Mouse (Mus musculus): ENCODE measurements at regions not wholly inside any gene's neighbourhood (a gene's known extent, or its start where the extent isn't known, plus 50 kb on each side); places are given as distances from the start of the nearest gene placed in this dataset.

DNA sequence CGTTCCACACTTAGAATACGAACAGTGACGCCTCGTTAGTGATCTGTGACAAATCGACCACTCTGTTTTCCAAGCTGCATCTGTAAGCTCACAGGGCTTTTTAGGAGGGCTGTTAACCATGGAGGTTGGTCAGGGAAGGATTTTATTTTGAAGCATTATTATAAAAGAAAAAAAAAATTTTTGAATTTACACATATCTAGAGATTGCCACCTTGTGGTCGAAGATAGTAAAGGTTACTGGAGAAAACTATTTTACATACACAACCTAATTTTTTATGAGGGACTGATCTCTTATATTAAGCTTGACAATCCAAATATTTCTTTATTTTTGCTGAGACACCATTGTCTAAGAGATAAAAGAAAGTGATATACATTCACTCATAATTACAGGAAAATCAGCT lies 937.2 kb downstream of the Sorcs1 start:
- DNase-seq (ENCODE audit: low spot score), result peak; percentile 61

DNA sequence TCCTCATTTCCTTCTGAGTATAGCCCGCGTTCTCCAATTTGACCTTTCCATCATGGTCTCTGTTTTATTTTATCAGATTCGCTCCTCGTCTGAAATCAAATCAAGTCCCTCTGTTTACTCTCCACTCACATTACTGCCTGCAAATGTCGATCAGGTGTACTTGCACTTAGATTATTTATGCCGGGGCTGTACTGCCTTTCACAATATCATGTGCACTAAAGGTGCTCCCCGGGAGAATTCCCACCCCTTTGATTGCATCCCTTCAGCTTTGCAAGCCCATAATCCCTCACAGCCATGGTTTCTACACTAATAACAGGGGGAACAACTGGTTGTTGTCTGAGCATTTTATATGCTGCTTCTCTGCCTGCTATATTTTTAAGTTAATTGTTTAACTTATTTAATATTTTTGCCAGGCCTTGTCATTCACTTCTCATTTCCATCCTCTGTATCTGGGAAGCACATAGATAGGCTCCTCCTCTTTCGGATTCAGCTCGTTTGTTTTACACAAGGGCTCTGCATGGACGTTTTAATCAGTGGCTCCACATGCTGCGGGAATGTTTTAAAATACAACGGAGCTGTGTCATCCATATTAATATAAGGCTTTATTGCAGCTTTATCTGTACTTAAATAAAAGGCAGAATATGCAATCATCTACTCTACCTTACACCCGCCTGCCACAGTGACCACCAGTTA lies 938.8 kb downstream of the Sorcs1 start:
- DNase-seq (ENCODE audit: low spot score), result peak; percentile 9

DNA sequence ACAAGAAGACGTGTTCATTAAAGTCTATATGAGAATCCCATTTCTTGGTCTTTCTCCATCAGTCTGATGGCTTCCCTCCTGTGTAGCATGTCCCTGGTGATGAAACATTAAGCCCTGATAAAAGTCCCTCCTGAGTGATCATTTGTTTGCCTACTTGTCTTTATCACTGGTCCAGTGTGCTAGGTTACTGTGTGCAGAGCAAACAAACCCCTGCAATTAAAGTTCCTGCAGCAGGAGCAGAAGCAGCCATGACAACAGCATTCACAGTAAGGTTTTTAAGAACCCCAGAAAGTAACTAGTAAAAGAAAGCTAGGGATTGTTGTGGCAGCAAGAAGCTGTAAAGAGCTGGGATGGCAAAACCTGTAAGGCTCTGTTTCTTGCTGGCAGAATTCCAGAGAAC lies 980.8 kb downstream of the Sorcs1 start:
- no peak for DNase-seq (ENCODE audit: low spot score)

DNA sequence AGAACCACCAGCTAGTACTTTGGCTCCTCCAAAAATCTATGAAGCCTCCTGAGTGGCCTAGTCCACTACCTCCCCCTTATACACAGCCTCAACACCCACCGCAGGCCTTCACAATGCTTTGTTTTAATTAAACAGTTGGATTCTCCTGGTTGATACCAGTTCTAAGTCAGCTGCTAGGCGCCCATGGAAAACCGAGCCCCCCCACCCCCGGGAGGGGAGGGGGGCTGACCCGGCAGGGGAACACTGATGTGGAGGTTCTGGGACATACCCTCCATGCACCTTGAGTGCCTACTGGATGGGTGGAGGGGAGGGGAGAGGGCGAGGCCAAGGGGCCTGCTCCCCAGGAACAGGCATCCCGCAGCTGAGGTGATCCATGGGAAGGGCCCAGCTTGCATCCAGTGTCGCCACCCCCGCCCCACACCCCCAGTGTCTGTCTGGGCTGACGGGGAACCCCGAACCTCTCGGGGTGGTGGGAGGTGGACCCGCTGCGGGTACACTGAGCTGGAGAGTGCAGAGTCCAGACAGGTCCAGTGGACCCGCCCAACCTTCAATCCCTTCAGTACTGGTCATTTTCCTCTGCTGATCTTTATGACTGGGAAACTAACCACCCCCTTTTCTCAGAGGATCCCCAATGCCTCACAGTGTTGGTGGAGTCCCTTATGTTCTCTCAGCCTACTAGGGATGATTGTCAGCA lies 992.7 kb downstream of the Sorcs1 start:
- no peak for DNase-seq (ENCODE audit: low spot score)

DNA sequence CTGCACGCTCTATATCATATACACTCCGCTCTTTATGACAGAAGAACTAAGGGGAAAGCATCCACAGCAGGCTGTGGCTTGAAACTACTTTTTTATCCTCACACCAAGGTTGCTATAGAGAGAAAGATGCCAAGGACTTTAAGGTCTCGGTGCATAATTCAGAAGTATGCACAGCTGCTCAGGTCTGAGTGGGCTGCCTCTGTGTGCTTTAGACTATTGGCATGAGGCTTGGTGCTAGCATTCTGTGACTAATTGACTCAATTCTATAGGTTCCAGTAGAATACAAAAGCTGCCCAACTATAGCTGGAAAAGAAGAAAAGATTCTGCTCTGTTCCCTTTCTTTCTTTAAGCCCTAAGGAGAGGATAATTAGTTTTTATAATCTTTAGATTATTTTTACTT lies 997.2 kb downstream of the Sorcs1 start:
- no peak for DNase-seq (ENCODE audit: low spot score)

DNA sequence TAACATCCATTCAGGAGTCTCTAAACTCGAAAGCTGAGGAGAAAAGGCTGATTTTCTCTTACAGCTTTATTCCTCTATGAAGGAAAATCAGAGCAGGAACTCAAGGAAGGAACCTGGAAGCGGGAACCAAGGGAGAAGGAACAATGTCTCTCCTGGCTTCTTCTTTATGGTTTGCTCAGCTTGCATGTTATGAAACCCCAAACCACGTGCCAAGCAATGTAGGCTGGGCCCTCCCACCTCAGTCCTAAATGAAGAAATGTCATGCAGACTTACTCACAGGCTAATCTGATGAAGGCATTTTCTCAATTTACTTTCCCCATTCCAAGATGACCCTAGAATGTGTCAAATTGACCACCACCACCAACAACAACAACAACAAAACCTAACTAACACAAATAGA lies 998.4 kb downstream of the Sorcs1 start:
- DNase-seq (ENCODE audit: low spot score), result no peak

DNA sequence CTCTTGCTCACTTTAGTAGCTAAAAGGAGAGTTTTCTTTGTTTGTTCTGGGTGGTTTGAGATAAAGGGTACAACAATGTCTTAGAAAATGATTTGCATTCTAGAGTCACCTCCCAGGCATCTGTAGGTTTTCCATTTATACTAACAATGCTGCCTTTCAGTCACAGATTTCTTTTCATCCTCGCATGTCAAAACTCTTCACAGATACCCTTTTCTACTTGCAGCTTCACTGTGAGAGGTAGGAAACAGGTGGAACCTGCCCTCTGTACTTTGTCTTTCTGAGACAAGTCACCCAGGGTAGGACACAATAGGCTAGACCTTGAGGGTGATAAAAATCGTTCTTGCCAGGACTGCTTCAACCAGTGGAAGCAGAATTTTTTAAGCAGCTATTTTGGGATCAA lies 1002.5 kb downstream of the Sorcs1 start:
- no peak for DNase-seq (ENCODE audit: low spot score)

DNA sequence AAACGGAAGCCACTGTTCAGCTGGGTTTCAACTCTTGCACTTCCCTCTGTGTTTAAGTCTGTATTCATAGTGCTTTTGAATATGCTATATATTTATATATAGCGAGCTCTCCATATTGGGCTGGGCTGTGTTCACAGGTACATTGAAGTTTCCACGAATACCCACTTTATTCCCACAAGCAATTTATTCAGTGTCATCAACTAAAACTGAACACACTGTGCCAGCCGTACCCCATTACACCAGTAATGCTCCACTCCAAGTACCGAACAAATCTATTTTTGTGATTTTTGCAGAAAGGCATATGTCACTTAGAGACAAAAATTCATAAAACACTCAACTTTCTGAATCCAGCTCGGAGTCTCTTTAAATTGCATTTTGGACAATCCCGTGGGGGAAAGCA lies 1048.5 kb downstream of the Sorcs1 start:
- no peak for DNase-seq (ENCODE audit: low spot score)

DNA sequence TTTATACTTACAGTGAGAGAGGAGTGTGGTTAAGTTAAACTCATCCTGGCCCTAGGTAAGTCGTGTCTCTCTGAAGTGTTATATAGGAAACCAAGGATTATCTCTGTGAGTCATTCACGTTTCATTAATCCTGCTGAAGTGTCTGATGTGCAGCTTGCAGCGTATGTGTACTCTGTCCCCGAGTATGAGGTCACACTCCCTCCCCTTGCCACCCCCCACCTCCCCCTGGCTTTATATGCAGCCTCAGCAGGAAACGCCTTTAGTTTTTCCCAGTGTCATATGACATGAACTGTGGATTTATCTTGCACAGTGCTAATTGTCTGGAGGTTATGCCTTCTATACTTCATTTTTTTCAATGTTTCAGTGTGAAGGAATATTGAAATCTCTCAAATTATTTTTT lies 1058.5 kb downstream of the Sorcs1 start:
- DNase-seq (ENCODE audit: low spot score), result peak; percentile 3

DNA sequence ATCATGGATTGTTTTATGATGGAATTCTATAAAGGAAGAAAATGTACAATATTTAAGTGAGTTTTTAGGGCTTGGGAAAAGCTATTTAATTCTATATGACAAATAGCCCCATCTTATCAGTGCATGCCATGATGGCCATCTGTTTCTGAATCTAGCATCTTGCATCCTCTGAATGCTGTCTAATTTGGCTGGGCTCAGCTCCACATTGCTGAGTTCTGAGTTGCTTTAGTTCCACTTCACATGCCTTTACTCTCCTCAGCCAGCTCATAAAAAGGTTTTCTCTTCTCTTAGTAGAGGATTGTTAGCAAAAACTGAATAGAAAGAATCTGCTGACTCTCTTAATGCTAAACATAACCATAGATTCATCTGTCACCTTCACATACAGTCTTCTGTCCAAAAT lies 1063.4 kb downstream of the Sorcs1 start:
- DNase-seq (ENCODE audit: low spot score), result no peak
